Mouse (Mus musculus): ENCODE data around the gene Gbf1.

The Gbf1 gene

GRCm38 (mm10) chr19:46220116-46220515, 67.8 kb downstream of the Gbf1 start:
- DNase-seq (ENCODE audit: low read depth, low spot score): no peak

DNA sequence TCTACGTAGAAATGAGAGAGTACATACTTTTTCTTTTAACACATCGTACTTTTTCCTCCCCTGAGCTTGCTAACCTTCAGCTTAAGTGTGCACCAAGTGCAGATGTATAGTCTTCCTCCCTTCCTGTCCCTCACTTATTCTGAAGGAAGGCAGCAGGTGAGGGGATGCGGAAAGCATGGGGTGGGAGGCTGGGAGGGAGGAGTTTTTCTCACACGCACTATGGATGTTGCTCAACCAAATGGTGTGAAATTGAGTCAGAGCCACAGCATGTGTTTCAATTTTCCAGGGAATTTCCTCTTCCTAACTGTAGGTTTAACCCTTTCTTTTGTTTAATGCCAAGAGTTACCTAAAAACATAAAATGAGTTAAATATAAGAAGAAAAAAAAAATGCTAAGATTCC, 70.8 kb downstream of the Gbf1 start:
- DNase-seq (ENCODE audit: low read depth, low spot score): no peak

DNA sequence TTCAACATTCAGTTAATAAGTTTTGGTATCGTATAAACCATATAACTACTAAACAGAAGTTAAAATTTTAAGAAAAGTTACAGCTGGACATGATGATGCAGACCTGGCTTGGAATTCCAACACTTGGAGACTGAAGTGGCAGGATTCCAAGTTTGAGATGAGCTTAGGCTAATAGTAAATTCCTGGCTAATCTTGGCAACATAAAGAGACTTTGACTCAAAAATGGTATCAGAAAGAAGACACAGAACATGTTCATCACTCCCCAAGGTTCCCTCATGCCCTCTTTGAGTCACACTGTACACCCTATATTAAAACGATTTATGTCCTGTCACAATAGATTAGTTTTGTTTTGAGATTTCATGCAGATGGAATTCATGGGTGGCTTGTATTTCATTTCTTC, 72.6 kb downstream of the Gbf1 start:
- DNase-seq (ENCODE audit: low read depth, low spot score): no peak

- no peak for DNase-seq (ENCODE audit: low read depth, low spot score)
These were observed 73.2 kb downstream of the Gbf1 start for GRCm38 (mm10) chr19:46225506-46225905.

DNA sequence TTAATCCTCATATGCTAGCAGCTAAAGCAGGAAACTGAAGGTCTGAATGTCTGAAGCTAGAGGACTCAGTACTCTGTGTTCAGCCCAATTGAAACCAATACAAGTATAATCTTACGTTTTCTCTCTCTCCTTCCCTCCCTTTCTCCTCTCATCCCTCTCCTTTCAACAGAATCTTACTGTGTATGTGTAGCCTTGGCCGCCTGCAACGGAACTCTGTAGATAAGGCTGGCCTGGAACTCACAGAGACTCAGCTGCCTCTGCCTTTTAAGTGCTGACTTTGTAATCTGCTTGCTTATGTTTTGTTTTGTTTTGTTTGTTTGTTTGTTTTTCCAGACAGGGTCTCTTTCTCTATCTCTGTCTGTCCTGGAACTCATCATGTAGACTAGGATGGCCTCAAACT, 74.0 kb downstream of the Gbf1 start:
- DNase-seq (ENCODE audit: low read depth, low spot score): no peak

GRCm38 (mm10) chr19:46227300-46227699, 75.0 kb downstream of the Gbf1 start:
- DNase-seq (ENCODE audit: low read depth, low spot score): no peak

- no peak for DNase-seq (ENCODE audit: low read depth, low spot score)
These were observed 82.1 kb downstream of the Gbf1 start for GRCm38 (mm10) chr19:46234450-46234849.

GRCm38 (mm10) chr19:46236658-46237057, 84.3 kb downstream of the Gbf1 start:
- DNase-seq (ENCODE audit: low read depth, low spot score): no peak

DNA sequence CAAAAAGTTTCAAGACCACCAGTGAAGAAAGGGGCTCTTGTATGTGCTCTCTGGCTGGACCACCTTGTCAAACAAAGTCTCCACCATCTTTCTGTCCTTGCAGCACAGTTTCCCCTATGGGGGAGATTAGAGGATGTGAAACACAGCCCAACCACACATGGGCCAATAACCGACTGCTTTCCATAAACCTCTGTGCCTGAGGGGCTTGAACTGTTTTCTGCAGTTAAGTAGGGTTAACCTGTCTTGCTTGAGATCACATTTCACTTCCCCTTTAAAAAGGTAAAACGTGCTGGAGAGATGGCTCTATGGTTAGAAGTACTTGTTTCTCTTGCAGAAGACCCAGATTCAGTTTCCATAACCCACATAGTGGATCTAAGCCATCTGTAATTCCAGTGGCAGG, 87.9 kb downstream of the Gbf1 start:
- DNase-seq (ENCODE audit: low read depth, low spot score): no peak

- peak; percentile 25 for DNase-seq (ENCODE audit: low read depth, low spot score)
These were observed 90.1 kb downstream of the Gbf1 start for GRCm38 (mm10) chr19:46242416-46242815.

DNA sequence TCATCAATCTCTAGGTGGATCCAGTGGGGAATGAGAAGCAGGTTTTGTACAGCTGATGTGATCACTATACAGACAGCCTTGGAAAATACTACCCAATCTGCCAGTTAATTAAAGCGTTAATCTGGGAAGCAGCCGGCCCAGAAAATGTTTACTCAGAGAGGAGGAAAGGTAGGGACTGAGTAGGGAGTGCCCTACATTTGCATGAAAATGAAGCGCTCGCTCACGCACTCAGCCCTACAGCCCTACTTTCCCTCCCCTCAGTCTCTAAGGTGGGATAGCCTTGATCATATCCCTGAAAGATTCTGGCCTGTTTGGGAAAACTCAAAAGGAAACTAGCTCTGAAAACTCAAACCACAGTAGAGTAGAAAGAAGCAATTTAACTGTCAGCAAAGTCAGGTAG, 92.3 kb downstream of the Gbf1 start:
- no peak for DNase-seq (ENCODE audit: low read depth, low spot score)

- DNase-seq (ENCODE audit: low read depth, low spot score): peak; percentile 7
These were observed 96.7 kb downstream of the Gbf1 start for GRCm38 (mm10) chr19:46248991-46249390.

- DNase-seq (ENCODE audit: low read depth, low spot score): peak; percentile 60
These were observed 101.9 kb downstream of the Gbf1 start for GRCm38 (mm10) chr19:46254163-46254752.

- DNase-seq (ENCODE audit: low read depth, low spot score): peak; percentile 6
These were observed 112.5 kb downstream of the Gbf1 start for GRCm38 (mm10) chr19:46264762-46265161.

- DNase-seq (ENCODE audit: low read depth, low spot score): peak; percentile 48
These were observed 123.0 kb downstream of the Gbf1 start for GRCm38 (mm10) chr19:46275307-46275706.

GRCm38 (mm10) chr19:46282081-46282849, 130.0 kb downstream of the Gbf1 start:
- DNase-seq (ENCODE audit: low read depth, low spot score): no peak

DNA sequence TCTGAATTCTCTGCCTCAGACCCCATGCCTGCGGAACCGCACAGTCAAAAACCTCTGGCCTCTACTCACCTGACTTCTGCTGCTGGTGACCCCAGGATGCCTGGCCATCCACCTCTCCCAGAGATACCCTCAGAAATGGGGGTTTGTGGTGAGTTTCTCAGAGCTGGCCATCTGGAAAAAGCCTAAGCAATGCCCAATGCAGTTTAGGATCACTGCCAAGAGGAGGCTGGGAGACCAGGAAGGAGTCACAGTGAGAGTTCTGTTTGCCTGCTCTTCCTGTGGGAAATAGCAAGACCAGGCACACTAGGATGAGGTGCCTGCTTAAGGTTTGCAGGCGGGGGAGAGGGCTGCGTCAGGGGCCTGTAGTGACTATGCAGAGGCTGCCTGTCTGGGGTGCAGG, 132.4 kb downstream of the Gbf1 start:
- no peak for DNase-seq (ENCODE audit: low read depth, low spot score)

GRCm38 (mm10) chr19:46285631-46286030, 133.3 kb downstream of the Gbf1 start:
- no peak for DNase-seq (ENCODE audit: low read depth, low spot score)

DNA sequence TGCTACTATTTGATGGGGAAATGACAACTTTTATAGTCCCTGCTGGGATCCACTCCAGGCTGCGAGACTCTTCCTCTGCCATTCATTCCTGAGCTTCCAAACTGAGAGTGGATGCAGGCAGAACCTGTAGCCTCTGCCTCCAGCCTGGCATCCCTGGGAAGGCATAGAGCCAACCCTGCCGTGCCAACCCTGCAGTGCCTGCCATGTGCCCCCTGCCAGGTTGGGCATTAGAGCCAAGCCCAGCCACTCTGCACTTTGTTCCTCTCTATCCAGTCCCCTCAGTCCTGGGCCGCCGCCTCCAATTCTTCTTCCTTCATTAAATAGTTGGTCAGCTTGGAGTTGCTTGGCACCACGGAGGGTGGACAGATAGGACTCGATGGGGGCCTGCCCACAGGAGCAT, 133.7 kb downstream of the Gbf1 start:
- DNase-seq (ENCODE audit: low read depth, low spot score): no peak

DNA sequence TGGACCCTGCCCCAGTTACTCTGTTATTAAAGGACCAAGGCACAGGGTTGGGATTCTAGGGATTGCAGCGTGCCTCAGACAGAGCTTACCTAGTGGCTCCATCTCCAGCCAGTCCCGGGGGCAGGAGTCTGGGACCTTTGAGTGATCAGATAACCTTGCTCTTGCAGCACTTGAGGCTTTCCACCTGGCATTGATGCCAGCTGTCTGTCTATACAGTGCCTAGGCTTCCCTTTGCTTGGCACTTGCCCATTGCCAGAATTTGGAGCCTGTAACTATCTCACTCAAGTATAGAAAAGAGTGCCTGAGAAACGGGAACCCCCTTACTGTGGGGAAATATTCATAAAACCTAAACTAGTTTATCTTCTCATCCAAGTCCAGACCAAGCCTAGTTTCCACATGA, 134.6 kb downstream of the Gbf1 start:
- no peak for DNase-seq (ENCODE audit: low read depth, low spot score)

- no peak for DNase-seq (ENCODE audit: low read depth, low spot score)
These were observed 135.3 kb downstream of the Gbf1 start for GRCm38 (mm10) chr19:46287566-46287965.

- DNase-seq (ENCODE audit: low read depth, low spot score): no peak
These were observed 138.3 kb downstream of the Gbf1 start for GRCm38 (mm10) chr19:46290535-46291105.

- no peak for DNase-seq (ENCODE audit: low read depth, low spot score)
These were observed 144.6 kb downstream of the Gbf1 start for GRCm38 (mm10) chr19:46296938-46297337.

Measured in CD4-positive, CD25-positive, alpha-beta regulatory T cell, adult 2 months (primary cell).